Mouse (Mus musculus) CD8-positive naive resting alpha-beta T cell, adult 2 months (primary cell): ENCODE data around the gene ccdc198.
"Not testable (repeated sequence)": the region's sequence is repeated elsewhere in the genome, so short reads cannot be mapped to it uniquely, and the experiment has no call there.

Source experiments
- DNase-seq, 2 experiments: peaks; one replicate each; pipeline ENCODE4 v3.0.0; 2022; ENCODE audit warnings: low read depth in 2 of 2, low spot score in 2 of 2

ccdc198 gene

GRCm38 (mm10) chr14:49245126-49245714 is at the start of gene ccdc198:
TSS of gene ccdc198 (minus strand) at chr14:49245474.
- DNase-seq = no peak

GRCm38 (mm10) chr14:49293802-49294449 is 48.7 kb upstream of the ccdc198 start:
- DNase-seq = no peak

GRCm38 (mm10) chr14:49290029-49290745 is 44.9 kb upstream of the ccdc198 start:
- DNase-seq = no peak

GRCm38 (mm10) chr14:49283784-49284655 is 38.7 kb upstream of the ccdc198 start:
- DNase-seq = no peak

GRCm38 (mm10) chr14:49278880-49279279 is 33.6 kb upstream of the ccdc198 start:
- no peak for DNase-seq

GRCm38 (mm10) chr14:49278479-49278878 is 33.2 kb upstream of the ccdc198 start:
- not testable (repeated sequence) for DNase-seq

- DNase-seq = no peak
Measured at GRCm38 (mm10) chr14:49277642-49278041, 32.4 kb upstream of the ccdc198 start.

GRCm38 (mm10) chr14:49275376-49275775 is 30.1 kb upstream of the ccdc198 start:
- no peak for DNase-seq

GRCm38 (mm10) chr14:49265286-49266002 is 20.2 kb upstream of the ccdc198 start:
- no peak for DNase-seq

GRCm38 (mm10) chr14:49241522-49241921 is 3.8 kb downstream of the ccdc198 start:
- no peak for DNase-seq

- no peak for DNase-seq
Measured at GRCm38 (mm10) chr14:49238206-49238605, 7.1 kb downstream of the ccdc198 start.

- DNase-seq = peak; percentile 59 to 64
Measured at GRCm38 (mm10) chr14:49234788-49235515, 10.3 kb downstream of the ccdc198 start.

GRCm38 (mm10) chr14:49231845-49232244 is 13.4 kb downstream of the ccdc198 start:
- DNase-seq = no peak

GRCm38 (mm10) chr14:49226986-49227385 is 18.3 kb downstream of the ccdc198 start:
- no peak for DNase-seq

GRCm38 (mm10) chr14:49226471-49226870 is 18.8 kb downstream of the ccdc198 start:
- DNase-seq = no peak

GRCm38 (mm10) chr14:49221771-49222170 is 23.5 kb downstream of the ccdc198 start:
- peak in 1 of 2 experiments; percentile 44 for DNase-seq

GRCm38 (mm10) chr14:49219466-49220022 is 25.7 kb downstream of the ccdc198 start:
- peak; percentile 29 to 38 for DNase-seq

- no peak for DNase-seq
Measured at GRCm38 (mm10) chr14:49218677-49219076, 26.6 kb downstream of the ccdc198 start.

GRCm38 (mm10) chr14:49210215-49210614 is 35.1 kb downstream of the ccdc198 start:
- DNase-seq = not testable (repeated sequence)
